Mouse (Mus musculus) gastrocnemius, adult 8-10 months (tissue): Measurements from ENCODE around the gene Synj1. TPM values are rescaled to one million over a fixed set of nuclear protein-coding genes. Genes with fewer than 3 reads are reported as not detected.

Experiments used
- DNase-seq, 2 experiments: peaks; one replicate each; pipeline ENCODE4 v3.0.0; 2022; ENCODE audit warnings: low spot score in 2 of 2
- total RNA-seq, 4 experiments: library from RNA; stranded (reverse); gene quantifications; 2 replicates each; pipeline ENCODE4 v1.2.4; 2022

Synj1 gene
- total RNA-seq = 1 to 10 TPM; 6.8 to 9.8 (median 8.5) TPM

DNA sequence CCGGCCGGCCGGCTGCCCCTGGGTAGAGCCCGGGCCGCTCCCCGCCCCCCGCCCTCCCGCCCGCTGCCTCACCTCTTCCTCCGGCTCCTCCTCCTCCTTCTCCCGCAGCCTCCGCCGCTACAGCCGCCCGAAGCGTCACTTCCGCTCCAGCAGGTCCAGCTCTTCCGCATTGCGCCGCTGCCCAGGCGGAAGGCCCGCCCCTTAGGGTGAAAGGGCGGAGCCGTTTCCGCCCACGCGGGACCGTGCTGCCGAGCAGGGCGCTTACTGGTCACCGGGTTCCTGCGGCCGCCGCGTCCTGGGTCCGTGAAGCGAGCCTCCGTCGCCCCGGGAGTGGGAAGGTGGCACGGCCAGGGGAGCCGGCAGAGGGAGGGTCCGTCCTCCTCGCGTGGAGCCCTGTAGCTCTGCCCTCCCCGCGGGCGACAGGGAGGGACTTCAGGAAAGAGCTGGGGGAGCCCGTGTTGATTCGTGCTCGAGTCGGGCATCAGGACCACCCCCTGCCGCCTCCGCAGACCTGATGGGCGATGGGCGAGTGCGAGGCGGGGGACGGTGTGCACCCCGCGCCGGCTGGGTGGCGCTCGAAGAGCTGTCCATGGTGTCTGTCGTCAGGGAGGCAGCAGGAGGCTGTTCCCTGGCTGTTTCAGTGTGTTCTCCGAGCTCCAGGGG is at the start of gene Synj1:
Synj1 (minus strand) TSS at position 288 of the 663 bp plus-strand sequence.
- DNase-seq = peak; percentile 80 to 87

DNA sequence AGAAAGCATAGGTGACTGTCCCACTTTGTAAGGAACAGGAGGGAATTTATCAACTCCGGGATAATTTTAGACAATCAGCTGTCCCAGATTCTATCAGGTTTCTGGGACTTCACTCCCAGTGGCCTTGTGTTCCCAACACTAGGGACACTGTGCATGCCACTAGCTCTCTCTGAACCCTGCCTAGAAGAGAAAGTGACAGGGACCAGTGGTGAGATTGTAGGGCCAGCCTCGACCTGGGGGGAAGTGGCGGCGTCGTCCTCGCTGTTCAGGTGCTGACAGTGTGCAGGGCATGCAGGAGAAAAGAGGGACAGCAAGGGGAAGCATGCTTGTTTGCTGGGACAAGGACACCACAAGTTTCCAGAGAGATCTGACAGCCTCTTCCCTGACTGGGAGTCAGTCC is 46.6 kb upstream of the Synj1 start:
- DNase-seq = no peak

DNA sequence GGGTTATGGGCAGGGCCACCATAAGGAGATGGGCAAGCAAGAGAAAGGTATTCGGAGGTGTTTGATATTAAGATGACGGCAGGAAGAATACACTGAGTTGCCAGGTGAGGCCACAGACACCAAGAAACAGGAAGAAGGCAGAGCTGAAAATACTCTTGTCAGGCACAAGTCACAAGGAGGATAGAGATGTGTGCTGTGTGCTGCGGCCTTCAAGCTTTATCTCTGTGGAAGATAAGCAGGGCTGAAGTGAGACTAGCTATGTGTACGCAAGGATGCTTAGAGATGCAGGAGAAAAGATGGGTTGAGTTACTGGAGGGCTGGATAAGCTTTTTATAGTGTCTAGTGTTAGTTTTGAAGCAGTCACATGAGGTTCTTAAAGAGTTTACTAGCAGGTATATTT is 46.2 kb upstream of the Synj1 start:
- no peak for DNase-seq

DNA sequence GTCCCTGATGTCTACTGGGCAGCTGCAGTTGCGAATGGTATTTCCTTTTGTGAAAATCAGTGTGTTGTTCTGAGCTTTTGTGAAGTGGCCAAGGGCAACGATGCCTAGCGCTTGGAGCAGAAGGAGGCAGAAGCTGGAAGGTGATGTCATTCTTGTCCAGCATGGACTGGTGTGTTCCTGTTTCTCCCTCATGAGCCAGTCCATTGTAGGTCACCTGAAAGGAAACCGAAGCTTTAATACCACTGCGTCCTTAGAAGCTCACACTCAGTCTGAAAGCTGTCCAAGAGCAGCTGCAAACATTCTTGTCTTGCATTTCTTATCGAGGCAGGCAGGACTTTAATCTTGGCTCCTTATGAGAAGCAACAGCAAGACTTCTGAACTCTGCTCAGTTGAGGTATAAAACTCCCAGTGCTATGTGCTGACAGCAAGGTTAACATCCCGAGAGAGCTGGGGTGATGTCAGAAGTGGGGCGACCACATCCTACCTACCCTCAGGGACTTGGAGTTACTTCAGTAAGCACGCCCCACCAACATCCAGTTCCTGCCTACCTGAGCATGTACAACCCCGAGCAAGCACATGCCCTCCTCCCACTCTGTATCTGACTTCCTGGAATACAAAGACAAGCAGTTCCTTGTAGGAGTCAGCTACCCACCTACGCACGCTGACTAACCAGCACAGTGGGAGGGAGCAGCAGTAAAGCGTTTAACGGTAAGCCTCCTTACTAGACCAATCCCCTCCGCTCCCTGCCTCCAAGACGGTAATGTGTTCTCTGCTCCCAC is 45.1 kb upstream of the Synj1 start:
- no peak for DNase-seq

DNA sequence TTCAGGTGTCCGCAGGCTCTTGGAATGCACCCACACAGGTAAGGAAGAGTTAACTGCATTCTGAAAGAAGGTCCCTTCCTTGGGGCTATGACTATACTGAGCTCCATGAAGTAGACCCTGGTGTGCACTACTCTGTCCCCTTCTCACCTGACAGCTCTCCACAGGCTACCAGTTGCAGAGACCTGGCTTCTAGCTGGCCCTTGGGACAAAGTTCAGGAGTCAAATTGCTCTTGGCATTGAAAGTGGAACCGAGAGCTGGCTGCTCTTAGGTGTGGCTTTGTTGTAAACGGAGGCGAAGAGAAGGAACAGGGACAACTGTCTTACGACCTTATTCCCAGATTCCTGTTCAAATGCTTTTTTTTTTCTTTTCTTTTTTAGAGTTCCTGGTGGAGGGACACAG is 44.0 kb upstream of the Synj1 start:
- DNase-seq = no peak

DNA sequence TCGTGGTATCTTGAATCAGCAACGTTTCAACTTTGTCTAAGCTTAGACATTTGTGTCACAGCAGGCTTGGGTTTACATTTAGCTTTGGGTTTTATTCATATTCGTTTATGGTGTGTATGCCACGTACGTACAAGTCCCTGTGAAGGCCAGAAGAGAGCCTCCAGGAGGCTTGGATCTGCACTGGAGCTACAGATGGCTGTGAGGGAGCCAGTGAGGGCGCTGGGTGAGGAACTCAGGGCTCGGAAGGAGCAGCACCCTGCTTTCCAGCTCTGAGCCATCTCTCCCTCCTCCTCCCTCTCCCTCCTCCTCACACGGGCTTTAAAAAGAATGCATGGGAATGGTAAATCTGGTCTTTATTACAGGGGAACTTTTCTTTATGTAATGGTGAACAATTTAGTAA is 42.5 kb upstream of the Synj1 start:
- no peak for DNase-seq

DNA sequence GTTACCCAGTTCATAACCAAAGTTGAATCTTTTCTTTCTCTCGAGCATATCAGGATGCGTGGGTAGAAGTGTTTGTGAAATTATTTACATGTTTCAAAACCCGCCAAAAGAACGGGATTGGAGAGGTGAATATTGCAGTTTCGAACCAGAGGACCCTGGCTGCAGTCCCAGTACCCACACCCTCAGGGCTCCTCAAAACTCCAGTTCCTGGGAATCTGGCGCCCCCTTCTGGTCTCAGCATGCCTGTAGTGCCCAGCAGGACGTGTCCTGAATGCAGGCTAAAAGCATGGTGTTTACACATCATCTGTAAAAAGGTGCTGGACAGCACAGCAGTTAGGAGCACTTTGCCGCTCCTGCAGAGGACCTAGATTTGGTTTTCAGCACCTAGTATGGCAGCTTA is 34.4 kb upstream of the Synj1 start:
- peak; percentile 11 to 14 for DNase-seq

DNA sequence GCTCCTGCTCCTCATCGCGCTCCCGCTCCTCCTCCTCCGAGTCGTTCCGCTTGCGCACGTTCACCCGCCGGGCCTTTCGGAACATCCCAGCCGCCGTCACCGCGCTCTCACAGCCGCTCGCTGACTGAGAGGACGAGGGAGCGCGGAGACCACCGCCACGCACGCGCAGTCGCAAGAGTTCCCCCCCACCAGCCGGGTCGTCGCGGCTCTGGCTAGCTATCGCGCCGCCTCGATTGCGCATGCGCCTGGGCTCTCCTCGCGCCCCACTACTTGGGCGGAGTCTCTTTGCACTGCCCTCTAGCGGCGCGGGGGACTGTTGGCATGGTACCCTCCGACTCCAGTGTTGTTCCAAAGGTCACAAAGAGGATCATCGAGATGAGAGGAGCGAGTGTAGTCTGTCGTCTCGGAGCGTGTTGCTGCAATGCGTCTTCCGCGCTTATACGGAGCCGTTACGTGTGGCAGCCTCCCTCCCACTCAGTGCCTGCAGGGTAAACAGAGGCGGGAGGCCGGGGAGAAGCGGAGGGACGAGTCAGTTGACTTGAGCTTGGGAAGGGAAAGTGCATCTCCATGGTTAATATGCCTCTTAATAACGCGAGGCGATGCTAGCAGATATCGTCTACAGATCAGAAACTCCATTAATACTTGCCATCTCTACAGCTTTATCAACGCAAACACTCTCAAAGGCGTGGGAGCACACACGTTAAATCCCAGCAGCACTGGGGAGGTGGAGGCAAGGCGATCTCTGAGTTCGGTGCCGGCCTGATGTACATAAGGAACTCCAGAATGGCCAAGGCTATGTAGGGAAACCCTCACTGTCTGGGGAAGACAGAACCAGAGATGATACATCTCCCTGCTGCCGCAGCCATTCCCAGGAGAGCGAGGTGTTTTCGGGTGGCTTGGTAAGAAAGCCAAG is 33.4 kb upstream of the Synj1 start, which contains the start of gene Paxbp1:
Paxbp1 (minus strand) TSS at position 274 of the 913 bp plus-strand sequence.
- peak; percentile 97 to 98 for DNase-seq

DNA sequence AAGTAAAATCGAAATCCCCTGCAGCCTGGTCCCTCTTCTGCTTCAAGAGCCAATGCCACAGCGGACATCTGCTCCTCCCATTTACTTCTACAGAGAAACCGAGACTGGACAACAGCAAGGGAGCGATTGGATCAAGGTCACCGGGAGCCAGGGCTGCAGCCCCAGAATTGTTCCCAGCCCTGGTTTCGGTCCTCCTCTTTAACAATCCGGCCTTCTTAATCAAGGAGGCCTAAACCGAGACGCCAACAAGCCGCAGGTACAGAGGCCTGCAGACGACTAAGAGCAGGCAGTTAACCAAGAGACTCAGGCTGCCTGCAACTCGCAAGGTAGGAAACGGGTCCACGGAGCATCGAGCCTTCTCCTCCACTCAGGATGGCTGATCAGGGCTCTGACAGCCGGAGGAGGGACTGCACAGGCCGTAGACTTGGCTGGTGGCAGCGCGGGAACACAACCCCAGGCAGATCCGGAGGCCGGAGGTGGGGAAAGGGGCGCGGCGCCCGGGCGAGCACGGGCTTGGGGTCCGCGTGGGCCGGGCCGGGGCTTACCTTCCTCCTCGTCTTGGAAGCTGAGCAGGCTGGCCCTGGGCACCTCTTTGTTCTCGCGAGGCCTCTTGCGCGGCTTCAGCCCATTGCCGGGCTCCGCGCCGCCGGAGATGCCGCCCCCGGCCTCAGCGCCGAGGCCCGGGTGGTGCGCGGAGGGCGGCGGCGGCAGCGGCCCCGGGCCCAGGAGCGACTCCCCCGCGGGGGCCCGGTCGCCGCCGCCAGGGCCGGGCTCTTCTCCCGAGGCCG is 32.5 kb upstream of the Synj1 start:
- DNase-seq = peak; percentile 15 to 35

DNA sequence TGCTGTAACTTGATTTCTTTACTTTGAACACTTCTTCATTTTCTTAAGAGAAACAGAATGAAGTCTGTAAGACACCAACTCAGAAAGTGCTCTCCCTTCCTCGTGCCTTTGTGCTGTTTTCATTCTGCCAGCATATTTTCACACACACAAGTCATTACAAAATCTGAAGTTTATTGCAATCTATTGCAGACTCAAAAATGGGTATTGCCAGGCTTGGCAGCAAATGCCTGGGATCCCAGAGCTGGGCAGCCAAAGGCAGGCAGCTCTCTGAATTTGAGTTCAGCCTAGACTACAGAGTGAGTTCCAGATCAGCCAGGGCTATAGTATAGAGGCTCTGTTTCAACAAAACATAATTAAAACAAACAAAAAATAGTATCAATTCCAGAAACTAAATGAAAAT is 31.5 kb upstream of the Synj1 start:
- DNase-seq = no peak

DNA sequence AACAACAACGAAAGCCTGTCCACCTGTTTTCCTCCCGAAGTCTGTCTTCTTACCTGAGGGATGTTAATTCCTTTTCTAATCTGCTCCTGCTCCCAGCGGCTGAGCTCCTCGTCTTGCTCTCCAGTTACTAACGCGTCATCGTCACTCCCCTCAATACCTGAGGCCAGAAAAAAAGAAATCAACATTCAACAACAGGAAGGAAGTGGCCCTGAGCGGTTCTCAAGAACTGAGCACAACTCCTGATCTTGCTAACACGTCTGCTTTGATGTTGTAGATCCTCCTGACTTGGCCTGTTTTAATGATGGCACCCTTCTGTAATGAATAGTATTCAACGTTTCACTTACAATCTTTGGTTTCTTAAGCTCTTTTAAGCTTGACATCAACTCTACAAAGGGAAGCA is 24.8 kb upstream of the Synj1 start:
- no peak for DNase-seq

DNA sequence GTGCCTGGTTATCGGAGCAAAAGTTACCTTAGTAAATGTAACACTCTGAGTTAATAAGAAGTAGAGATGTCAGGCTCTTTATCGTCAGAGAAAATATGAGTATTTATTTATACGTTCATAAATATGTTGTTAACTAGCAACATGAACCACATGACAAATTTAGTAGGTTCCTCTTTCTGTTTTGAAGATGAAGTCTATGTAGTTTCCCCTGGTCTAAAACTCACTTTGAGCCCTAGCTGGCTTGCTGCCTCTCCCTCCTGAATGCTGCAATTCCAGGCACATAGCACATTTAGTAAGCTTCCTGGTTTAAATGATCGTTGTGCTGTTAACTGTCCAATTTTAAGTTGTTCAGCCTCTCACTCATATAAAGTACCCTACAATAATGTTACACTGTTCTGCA is 19.6 kb upstream of the Synj1 start:
- no peak for DNase-seq

DNA sequence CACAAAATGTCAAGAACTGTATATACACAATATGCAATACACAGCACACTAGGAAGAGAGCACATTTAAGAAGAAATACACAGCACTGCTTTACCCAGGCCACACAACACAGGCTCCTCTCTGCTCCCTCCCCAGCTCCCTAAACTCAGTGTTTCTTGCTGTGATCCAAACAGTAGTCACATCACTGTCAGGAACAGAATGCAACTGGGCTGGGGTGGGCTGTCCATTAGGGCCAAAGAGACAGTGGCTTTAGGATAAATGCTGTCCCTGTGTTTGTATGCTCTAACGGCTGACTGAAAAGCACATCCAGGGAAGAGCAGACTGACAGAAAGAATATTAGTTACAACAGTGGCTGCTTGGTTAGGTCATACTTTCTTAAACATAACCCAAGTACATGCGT is 18.8 kb upstream of the Synj1 start:
- no peak for DNase-seq

DNA sequence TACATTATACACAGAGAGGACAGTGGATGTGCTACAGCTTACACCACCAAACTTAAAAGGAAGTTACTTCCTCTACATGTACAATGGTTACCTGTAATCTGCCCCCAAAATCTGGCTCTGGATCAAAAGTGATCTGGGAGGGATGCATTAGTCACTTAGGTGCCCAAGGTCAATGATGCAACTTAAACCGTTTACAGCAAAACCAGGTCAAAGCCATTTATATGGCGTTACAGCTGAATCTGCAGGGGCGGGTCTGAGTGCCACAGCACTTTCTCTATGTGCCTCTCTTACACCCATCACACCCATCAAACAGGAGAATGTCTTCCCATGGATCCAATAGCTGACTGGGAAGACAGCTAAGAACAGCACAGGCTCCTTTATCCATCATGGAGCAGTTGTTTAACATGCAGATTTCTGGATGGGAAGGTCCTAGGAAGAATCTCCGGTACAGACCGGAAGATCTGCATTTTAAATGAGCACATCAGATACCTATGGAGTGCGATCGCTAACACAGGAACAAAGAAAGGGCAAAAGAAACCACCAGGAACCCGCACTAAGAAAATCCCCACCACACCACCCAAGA is 18.1 kb upstream of the Synj1 start:
- DNase-seq = no peak

DNA sequence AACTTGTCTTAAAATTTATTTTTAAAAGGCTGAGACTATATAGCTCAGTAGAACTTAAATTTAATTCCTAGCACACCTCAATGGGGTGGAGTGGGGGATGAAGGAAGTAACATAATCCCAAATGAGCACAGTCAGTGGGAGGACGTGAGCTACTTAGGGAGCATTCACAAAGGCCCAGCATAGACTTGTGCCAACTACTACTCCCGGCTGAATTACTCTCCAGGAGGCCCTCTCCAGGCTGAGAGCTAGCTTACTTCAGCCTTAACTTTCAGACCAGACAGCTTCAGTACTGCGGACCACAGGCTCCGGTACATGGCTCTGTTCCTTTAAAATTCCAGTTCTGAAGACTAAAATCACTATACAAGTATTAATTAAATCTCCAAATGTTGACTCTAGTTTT is 15.2 kb upstream of the Synj1 start:
- no peak for DNase-seq

DNA sequence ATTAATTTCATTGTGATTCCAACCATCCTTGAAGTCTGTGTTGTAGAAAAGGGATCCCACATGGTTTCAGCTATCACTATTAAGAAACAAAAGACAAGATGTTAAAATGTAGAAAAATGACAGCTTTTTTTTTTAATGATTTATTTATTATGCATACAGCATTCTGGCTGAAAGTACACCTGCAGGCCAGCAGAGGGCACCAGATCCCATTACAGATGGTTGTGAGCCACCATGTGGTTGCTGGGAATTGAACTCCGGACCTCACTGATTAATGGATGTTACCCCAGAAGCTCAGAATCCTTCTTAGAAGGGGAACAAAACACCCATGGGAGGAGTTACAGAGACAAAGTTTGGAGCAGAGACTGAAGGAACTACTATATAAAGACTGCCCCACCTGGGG is 12.3 kb upstream of the Synj1 start:
- DNase-seq = no peak

DNA sequence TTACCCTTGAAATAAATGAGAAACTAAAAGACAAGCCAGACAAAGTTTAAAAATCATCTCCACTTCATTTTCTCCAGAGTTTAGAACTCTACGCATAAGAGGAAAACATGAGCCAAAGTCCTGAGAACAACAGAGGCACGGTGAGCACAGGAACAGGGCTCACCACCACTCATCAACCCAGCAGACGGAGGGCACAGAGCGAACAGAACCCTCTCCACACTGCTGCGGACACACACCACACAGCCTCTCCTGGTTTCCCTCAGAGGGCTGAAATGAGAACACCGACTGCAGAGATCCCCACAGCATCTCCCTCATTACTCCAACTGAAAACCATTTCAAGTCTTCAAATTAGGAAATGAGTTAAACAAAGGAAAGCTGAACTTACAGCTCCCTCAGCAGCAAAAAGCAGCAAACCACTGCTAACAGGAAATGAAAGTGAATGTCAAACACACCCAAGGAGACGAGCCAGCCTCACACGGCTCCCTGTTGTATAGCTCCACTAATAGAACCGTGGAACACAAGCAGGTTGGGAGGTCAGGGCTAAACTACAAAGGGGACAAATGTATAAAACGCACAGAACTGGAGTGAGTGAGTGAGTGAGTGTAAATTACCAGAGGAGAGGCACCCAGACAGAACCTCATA is 9.9 kb upstream of the Synj1 start:
- DNase-seq = no peak

DNA sequence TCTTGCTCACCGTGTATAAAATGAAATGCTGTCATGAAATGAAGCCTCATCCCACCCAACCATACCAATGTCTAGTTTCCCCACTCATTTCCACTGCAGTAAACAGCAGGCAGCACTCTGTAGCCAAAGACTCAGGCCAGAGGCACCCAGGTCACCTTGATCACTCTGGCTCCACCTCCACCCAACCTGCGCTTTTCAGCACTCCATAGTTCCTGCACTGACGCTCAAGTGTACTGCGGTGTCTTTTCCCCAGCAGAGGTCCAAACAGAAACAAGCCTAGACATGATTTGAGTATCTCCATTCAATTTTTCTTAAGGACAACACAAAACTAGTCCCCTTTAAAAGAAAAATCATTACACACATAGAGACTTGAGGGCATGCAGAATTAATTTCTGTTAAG is 8.4 kb upstream of the Synj1 start:
- DNase-seq = no peak

DNA sequence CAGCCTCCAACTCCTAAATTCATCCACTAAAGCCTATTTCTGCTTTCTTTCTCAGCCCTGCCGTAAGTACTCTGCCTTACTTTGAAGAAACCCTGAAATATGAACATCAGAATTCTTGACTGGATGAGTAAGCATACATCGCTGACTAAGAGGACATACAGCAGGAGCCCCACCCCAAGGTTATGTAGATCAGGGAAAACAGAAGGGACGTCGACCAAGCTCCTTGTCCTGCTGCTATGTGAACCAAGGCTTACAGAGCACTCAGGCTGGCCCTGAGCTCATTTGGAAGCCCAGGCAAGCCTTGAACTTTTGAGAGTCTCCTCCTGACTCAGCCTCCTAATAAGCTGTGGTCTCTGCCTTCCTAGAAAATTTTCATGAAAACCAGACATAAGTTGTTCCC is 4.7 kb upstream of the Synj1 start:
- DNase-seq = no peak

DNA sequence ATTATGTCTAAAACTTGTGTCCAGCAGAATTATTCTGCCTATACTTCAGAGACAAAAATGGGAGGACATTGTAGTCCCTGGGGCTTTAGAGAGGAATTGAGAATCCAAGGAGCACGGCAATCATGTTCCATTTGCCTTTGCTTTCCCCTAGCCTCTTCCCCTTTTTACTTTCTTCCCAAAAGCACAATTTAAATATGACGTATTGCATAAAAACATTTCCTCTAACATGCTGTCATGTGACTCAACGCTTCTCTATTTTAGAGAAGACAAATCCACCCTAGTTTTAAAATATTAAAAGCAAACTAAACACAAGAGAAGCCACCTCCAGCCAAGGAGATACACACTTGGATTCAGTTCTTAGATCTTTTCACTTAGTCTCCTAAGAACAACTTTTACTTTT is 739 bp upstream of the Synj1 start:
- DNase-seq = no peak
